Mouse (Mus musculus) duodenum, adult 2 months (tissue): ENCODE measurements around the gene Cldn16. TPM values are rescaled to one million over a fixed set of nuclear protein-coding genes. Genes with fewer than 3 reads are reported as not detected.

Experiments used
- polyA plus RNA-seq: library from polyadenylated mRNA; depleted of rRNA; stranded (reverse); fragments of >200 nt; gene quantifications from 2 replicates; pipeline ENCODE4 v1.2.3, GENCODE M21; 2012; ENCODE audit warnings: low replicate concordance; rRNA removed

The Cldn16 gene
- polyA plus RNA-seq = not detected in 2 replicates

DNA sequence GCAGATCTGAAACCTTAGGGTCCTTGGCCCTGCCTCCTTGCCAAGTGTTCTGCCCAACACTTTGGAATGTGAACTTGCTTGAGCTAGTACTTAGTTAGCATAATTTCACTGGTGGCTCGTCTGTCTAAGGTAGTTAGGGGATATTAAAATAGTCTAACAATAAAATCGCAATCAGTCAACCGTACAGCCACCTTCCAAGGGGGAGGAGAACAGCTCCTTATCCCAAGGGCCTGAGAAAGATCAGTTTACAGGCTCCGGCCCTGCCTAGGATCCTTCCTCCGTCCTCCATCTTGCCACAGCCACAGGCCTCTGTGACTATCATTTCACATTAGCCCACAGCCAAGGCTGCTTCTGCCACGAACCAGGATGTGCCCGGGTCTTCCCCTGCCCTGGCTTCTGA lies at the start of gene Cldn16:
Gene Cldn16 (plus strand): TSS at position 301 of the 400 bp plus-strand sequence.

DNA sequence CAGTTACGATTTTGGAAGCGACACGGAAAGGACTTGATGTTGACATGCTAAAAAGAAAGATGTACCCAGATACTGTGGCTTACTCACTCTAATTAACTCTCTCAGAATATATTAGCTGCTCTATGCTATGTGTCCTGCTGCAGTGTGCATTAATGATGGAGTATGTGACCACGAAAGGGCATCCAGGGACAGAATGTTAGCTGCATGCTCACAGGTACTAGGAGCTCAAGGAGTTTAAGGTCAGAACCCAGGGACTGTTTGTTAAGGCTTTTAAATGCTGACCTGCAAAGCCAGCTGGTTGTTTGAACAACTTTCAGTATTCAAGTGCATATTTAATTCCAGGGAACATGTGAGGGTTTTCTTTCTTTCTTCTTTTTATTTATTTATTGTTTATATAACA lies 63.7 kb downstream of the Cldn16 start, which contains the start of gene Tmem207:
Gene Tmem207 (minus strand): TSS at position 101 of the 400 bp plus-strand sequence.

Other genes starting within 250 kb of the Cldn16 start
- 0.04 and 0.46 TPM in 2 replicates for gene Cldn1, start 91.3 kb upstream of the Cldn16 start, polyA plus RNA-seq
- gene Tmem207, start 63.6 kb downstream of the Cldn16 start, polyA plus RNA-seq = not detected in 2 replicates
- 0.51 and 1.2 TPM in 2 replicates for gene Il1rap, start 118.6 kb downstream of the Cldn16 start, polyA plus RNA-seq